Mouse (Mus musculus) thymus, adult 2 months (tissue): Measurements from ENCODE around the gene Slc25a39. TPM values are rescaled to one million over a fixed set of nuclear protein-coding genes. Genes with fewer than 3 reads are reported as not detected.
A peak's percentile ranks its signal among the peaks of the same experiment; 100 is the strongest.

Experiments
- DNase-seq: peaks from one replicate; pipeline ENCODE4 v3.0.0; 2021
- H3K27ac ChIP-seq: fragments of 200-500 bp; 2 replicates; pipeline ENCODE4 v1.5.1; 2012; ENCODE audit warnings: low read length, control low read depth; ENCODE audit not compliant: control insufficient read depth, insufficient read depth
- H3K27me3 ChIP-seq: fragments of 200-500 bp; 2 replicates; pipeline ENCODE4 v1.6.1; 2012; ENCODE audit warnings: mild to moderate bottlenecking, low read length, moderate library complexity, mixed read lengths; ENCODE audit not compliant: control insufficient read depth, insufficient read depth
- H3K36me3 ChIP-seq: fragments of 200-500 bp; 2 replicates; pipeline ENCODE4 v1.6.1; 2012; ENCODE audit warnings: mild to moderate bottlenecking, low read length, moderate library complexity; ENCODE audit not compliant: control insufficient read depth, insufficient read depth
- H3K4me1 ChIP-seq: fragments of 200-500 bp; replicated peaks from 2 replicates; pipeline ENCODE4 v1.6.1; 2012; ENCODE audit warnings: low read length; ENCODE audit not compliant: control insufficient read depth, insufficient read depth
- H3K4me3 ChIP-seq: fragments of 200-500 bp; 2 replicates; pipeline ENCODE4 v1.5.1; 2012; ENCODE audit warnings: mild to moderate bottlenecking, low read length, control low read depth, moderate library complexity; ENCODE audit not compliant: control insufficient read depth, insufficient read depth
- CTCF ChIP-seq: fragments of 200-500 bp; IDR thresholded peaks from 2 replicates; pipeline ENCODE4 v1.5.1; 2012; ENCODE audit warnings: mild to moderate bottlenecking, control low read depth, low read length, moderate library complexity, borderline replicate concordance; ENCODE audit not compliant: control insufficient read depth, poor library complexity, insufficient read depth; ENCODE audit errors: extremely low read depth
- POLR2A ChIP-seq: fragments of 200-500 bp; IDR thresholded peaks from 2 replicates; pipeline ENCODE4 v1.6.1; 2012; ENCODE audit warnings: mild to moderate bottlenecking, low read length, control low read depth, moderate library complexity; ENCODE audit not compliant: control insufficient read depth, poor library complexity, insufficient read depth; ENCODE audit errors: extremely low read depth
- WGBS: fragments of 180-500 bp; shearing (Covaris S2); methylation state at CpG from one replicate; pipeline ENCODE4 v1.1.7; 2018; 5-methylcytosine and 5-hydroxymethylcytosine counted together
- polyA plus RNA-seq: library from polyadenylated mRNA; depleted of rRNA; stranded (reverse); fragments of >200 nt; gene quantifications from 2 replicates; pipeline ENCODE4 v1.2.3, GENCODE M21; 2012

Gene Slc25a39
- polyA plus RNA-seq, 1 experiment, result 235 TPM

DNA sequence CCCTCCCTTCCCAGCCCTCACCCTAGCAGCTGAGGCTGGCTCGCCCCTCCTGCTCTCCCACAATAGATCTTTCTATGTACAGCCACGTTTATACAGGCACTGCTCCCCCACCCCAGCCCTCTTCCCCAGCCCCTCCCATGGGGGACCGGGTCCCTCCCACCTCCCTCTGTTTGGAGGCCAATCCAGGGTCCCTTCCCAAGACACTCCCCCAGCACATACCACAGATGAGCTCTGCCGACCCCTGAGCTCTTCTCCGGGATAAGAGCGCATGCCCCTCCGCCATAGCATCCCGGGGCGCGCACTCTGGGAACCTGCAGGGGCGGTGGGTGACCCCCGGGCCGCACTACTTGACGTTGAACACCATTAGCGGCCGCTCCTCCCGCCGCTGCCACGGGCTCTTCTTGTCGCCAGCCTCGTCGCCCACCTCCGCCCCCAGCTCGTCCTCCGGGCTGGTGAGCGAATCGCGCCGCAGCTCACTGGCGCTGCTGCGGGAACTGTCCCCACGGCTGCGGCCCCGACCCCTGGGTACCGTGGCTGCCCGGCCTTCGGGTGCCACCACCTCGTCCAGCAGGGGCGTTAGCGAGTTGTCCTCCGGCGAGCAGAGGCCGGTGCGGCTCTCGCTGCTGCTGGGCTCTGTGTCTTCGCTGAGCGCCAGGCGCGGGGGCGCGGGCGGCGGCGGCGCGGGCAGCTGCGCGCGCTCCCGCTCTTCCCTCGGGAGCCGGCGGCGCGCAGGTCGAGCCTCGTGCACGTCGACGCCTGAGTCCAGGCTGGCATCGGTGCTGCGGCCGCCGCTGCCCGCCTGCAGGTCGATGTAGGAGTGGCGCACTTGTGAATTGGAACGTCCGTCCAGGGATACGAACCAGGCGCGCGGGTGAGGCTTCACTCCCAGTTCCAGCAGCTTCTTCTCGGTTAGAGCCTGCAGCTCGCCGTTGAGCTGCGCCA is 29.6 kb upstream of the Slc25a39 start:
- no peak overlapping the region for H3K27ac ChIP-seq
- 59% methylated on average over 87 of the region's 87 CpGs for WGBS
- H3K27me3 ChIP-seq, result peaks cover 3% of the 10 kb centered on the region; the same call in 1 of the 2 replicates
- DNase-seq, result no peak
- TF ChIP-seq POLR2A (no peak), CTCF (no peak)
- peak overlapping the region; percentile 24 for H3K4me3 ChIP-seq
- no peaks in the 10 kb centered on the region for H3K36me3 ChIP-seq
- peaks cover 16% of the 10 kb centered on the region for H3K4me1 ChIP-seq

DNA sequence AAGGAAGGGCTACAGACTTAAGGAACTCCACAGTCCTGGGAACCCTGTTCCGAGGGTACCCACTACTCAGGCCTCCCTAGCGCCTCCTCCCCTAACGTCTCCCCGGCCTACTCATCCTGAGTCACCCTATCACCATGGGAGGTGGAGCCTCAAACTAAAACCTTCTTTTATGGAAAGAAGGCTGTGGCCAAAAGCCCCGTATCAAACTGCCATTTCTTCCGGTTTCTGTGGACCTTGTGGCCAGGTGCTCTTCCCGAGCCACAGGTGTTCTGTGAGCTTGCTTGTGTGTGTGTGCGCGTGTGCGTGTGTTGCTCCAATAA is 28.7 kb upstream of the Slc25a39 start:
- no peak for DNase-seq
- Histone ChIP-seq H3K4me3 (no peak overlapping the region), H3K27me3 (peaks cover 3% of the 10 kb centered on the region; the same call in 1 of the 2 replicates), H3K27ac (no peak overlapping the region), H3K4me1 (peaks cover 21% of the 10 kb centered on the region), H3K36me3 (no peaks in the 10 kb centered on the region)
- WGBS, result 84% methylated on average over 10 of the region's 10 CpGs
- TF ChIP-seq CTCF (no peak), POLR2A (no peak)

DNA sequence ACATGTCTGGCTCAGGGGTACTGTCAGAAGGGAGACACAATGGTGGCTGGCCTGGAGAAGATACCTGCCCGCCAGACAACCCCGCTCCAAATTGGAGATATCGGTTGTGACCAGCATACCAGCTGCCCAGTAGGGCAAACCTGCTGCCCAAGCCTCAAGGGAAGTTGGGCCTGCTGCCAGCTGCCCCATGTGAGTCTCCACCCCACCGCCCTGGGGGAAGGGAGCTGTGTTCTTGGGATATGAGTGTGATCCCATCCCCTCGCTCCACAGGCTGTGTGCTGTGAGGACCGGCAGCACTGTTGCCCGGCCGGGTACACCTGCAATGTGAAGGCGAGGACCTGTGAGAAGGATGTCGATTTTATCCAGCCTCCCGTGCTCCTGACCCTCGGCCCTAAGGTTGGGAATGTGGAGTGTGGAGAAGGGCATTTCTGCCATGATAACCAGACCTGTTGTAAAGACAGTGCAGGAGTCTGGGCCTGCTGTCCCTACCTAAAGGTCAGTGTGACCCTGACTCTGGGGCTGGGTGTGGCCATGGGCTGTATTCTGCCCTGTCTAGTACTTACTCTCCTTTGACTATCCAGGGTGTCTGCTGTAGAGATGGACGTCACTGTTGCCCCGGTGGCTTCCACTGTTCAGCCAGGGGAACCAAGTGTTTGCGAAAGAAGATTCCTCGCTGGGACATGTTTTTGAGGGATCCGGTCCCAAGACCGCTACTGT is 28.2 kb upstream of the Slc25a39 start:
- Histone ChIP-seq H3K27ac (no peak overlapping the region), H3K36me3 (no peaks in the 10 kb centered on the region), H3K4me1 (peaks cover 21% of the 10 kb centered on the region), H3K4me3 (no peak overlapping the region), H3K27me3 (peaks cover 3% of the 10 kb centered on the region; the same call in 1 of the 2 replicates)
- DNase-seq, result no peak
- TF ChIP-seq CTCF, result no peak
- no peak for TF ChIP-seq POLR2A
- WGBS, result 98% methylated on average over 18 of the region's 18 CpGs

DNA sequence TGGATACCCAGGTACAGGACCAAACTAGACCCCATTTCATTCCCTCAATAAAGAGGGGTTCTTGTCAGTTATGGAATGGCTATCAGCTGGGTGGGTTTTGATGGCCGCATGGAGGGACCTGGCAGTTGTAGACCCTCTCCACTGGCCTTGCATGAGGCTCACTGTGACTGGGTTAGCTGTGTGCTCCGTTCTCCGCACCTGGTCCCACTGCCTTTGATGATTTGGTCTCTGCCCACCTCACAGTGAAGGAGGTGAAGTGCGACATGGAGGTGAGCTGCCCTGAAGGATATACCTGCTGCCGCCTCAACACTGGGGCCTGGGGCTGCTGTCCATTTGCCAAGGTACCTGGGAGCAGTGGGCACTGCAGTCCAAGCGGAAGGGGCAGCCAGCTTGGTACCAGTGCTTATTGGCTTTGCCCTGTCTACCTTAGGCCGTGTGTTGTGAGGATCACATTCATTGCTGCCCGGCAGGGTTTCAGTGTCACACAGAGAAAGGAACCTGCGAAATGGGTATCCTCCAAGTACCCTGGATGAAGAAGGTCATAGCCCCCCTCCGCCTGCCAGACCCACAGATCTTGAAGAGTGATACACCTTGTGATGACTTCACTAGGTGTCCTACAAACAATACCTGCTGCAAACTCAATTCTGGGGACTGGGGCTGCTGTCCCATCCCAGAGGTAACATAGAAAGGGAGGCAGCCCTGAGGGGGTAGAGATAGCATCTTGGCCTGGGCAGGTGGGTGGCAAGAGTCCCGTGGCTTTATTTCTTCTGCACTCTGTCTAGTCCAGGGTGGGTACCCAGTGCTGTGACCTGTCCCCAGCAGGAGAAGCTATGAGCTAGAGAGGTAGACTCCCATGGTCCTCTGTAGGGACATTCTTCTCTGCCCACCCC is 27.3 kb upstream of the Slc25a39 start:
- no peak overlapping the region for H3K4me3 ChIP-seq
- TF ChIP-seq CTCF, result no peak
- TF ChIP-seq POLR2A, result no peak
- peaks cover 26% of the 10 kb centered on the region for H3K4me1 ChIP-seq
- 93% methylated on average over 11 of the region's 11 CpGs for WGBS
- H3K36me3 ChIP-seq, result no peaks in the 10 kb centered on the region
- DNase-seq, result no peak
- H3K27ac ChIP-seq, result no peak overlapping the region
- peaks cover 3% of the 10 kb centered on the region; the same call in 1 of the 2 replicates for H3K27me3 ChIP-seq

DNA sequence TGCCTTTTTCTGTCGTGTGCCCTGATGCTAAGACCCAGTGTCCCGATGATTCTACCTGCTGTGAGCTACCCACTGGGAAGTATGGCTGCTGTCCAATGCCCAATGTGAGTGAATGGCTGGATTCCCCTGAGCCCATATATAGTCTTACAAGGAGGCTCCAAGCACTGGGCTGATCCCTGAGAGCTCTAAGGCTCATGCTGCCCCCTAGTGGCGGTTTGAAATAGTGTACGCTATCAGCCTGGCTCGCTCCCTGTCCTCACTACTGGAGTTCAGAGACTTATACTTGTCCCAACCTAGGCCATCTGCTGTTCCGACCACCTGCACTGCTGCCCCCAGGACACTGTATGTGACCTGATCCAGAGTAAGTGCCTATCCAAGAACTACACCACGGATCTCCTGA is 26.7 kb upstream of the Slc25a39 start:
- peak; percentile 81 for DNase-seq
- no peaks in the 10 kb centered on the region for H3K36me3 ChIP-seq
- no peak overlapping the region for H3K4me3 ChIP-seq
- peaks cover 3% of the 10 kb centered on the region; the same call in 1 of the 2 replicates for H3K27me3 ChIP-seq
- peaks cover 28% of the 10 kb centered on the region for H3K4me1 ChIP-seq
- WGBS, result 30% methylated on average over 7 of the region's 7 CpGs
- H3K27ac ChIP-seq, result no peak overlapping the region
- peak; percentile 52; the same call in 1 of the 2 replicates for TF ChIP-seq CTCF
- no peak for TF ChIP-seq POLR2A
